Mouse (Mus musculus): Measurements from ENCODE around the gene Fgf22.
"Not testable (repeated sequence)": the region's sequence is repeated elsewhere in the genome, so short reads cannot be mapped to it uniquely, and the experiment has no call there.

The Fgf22 gene

DNA sequence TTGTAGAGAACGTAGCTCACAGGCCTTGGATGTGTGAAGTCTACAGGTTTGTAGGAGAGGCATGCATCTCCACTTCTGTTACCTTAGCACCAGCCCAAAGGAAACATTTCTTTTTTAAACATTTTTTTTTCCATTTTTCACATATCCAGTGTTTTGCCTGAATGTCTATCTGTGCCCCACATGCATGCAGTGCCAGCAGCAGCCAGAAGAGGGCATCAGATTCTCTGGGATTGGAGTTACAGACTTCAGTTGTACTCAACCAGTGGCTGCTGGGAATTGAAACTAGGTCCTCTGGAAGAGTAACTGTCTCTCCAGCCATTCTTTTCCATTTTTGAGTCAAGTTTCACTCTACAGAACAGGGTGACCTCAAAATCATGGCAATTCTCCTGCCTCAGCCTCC is 22.4 kb upstream of the Fgf22 start:
- in situ Hi-C loops (cut with MboI; ENCODE audit: low sequenced_read_pairs): no loop called here

DNA sequence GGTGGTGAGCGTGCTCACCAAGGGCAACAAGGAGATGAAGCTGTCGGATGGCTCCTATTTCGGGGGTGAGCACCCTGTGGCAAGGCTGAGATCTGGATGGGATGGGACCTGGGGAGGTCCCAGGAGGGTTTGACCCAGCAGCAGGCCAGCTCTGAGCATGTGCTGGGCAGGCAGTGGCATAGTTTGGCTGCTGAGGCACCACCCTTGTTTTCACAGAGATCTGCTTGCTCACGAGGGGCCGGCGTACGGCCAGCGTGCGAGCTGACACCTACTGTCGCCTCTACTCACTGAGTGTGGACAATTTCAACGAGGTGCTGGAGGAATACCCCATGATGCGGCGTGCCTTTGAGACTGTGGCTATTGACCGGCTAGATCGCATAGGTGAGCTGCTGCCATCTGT is 21.0 kb upstream of the Fgf22 start:
- in situ Hi-C loops (cut with MboI; ENCODE audit: low sequenced_read_pairs): no loop called here

DNA sequence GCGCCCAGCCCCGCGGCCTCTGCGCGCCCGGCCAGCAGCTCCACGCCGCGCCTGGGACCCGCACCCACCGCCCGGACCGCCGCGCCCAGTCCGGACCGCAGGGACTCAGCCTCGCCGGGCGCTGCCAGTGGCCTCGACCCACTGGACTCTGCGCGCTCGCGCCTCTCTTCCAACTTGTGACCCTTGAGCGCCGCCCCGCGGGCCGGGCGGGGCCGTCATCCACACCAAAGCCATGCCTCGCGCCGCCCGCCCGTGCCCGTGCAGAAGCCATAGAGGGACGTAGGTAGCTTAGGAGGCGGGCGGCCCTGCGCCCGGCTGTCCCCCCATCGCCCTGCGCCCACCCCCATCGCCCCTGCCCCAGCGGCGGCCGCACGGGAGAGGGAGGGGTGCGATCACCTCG is 19.5 kb upstream of the Fgf22 start:
- in situ Hi-C loops (cut with MboI; ENCODE audit: low sequenced_read_pairs): no loop called here

DNA sequence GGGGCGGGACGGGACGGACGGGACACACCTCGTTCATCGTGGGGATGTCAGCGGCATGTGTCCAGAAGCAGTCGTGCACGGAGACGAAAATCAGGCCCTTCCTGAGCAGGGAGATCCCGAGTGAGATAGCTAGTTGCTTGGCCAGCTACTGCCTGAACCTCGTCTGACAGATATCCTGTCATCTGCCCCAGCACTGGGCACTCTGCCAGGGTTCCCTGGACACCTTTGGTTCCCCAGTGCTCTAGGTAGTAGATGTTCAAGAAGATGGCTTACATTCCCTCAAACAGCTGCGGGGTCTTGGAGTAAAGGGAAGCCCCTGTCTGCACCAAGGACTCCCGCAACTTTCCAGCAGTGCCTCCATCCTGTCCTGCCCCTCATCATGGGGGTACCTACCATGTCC is 18.2 kb upstream of the Fgf22 start:
- in situ Hi-C loops (cut with MboI; ENCODE audit: low sequenced_read_pairs): no loop called here

GRCm38 (mm10) chr10:79738259-79738658 is 16.6 kb upstream of the Fgf22 start:
- in situ Hi-C loops (cut with MboI; ENCODE audit: low sequenced_read_pairs): no loop called here

DNA sequence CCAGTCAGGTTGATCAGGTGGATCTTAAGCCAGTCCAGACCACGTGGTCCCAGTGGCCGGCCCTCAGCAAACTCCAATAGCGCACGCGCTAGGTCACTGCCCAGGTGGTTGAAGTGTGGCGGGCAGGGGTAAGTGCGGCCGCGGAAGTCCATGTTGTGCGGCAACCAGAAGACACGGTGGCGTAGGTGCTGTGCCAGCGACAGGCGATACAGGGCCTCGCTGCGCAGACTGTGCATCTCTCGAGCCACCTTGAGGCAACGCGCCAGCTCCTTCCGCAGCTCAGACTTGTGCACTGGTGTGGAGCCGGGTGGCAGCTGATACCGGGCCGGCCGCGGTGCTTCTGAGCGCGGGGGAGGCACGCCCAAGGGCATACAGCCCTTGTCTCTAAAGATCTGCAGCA is 15.6 kb upstream of the Fgf22 start:
- in situ Hi-C loops (cut with MboI; ENCODE audit: low sequenced_read_pairs): no loop called here

DNA sequence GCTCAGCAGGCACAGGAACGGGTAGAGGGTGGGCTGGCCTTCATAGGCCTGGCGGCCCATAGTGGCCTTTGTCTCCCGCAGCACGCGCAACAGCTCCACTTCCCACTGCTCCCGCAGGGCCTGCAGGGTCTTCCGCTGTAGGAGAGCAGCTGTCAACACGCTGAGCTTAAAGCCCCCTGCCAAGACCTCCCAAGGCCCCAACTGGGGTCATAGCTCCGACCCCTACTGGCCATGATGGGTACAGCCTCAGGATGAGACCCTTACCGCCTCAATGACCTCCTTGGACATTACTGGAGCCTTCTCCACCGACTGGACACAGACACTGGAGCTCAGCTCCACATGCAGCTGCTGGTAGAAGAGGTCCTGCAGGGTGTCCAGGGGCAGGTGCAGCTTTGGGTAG is 14.0 kb upstream of the Fgf22 start:
- in situ Hi-C loops (cut with MboI; ENCODE audit: low sequenced_read_pairs): no loop called here

GRCm38 (mm10) chr10:79743161-79743560 is 11.7 kb upstream of the Fgf22 start:
- in situ Hi-C loops (cut with MboI; ENCODE audit: low sequenced_read_pairs): no loop called here

DNA sequence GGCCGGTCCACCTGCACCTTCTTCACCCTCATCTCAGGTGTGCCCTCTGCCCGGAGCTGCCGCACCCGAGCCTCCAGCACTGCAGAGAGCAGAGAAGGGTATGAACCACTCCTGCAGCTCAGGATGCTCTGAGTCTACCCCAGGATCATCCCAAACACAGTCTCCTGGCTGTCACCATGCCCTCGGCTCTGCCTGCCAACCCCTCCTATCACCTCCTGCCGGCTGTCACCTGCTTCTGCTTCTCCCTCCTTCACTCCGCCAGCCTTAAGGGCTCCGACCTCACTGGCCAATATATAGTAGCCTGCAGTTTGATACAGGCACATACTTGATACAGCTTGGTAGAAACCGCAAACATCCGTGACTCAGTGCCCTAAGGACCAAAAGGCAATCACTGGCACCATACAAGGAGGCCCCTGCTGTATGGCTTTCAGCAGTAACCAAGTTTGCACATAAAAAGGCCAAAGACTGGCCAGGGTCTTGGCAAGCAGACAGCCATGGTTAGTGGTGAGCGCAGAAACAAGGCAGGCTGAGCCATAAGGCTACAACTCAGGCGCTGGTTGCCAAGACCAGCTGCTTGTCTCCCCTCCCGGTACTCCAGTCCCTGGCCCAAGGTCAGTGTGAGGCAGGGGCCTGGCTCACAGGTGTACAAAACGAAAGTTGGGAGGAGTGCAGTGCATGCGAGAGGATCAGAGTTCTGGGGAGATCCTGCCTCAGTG is 11.1 kb upstream of the Fgf22 start:
- in situ Hi-C loops (cut with MboI; ENCODE audit: low sequenced_read_pairs): no loop called here

- in situ Hi-C loops (cut with MboI; ENCODE audit: low sequenced_read_pairs): no loop called here
Measured at GRCm38 (mm10) chr10:79745411-79745810, 9.5 kb upstream of the Fgf22 start.

- in situ Hi-C loops (cut with MboI; ENCODE audit: low sequenced_read_pairs): no loop called here
Measured at GRCm38 (mm10) chr10:79745898-79746773, 8.7 kb upstream of the Fgf22 start, which contains the start of gene Polrmt. TSS of gene Polrmt (minus strand) at chr10:79746581.

GRCm38 (mm10) chr10:79746774-79747151 is 8.1 kb upstream of the Fgf22 start:
- in situ Hi-C loops (cut with MboI; ENCODE audit: low sequenced_read_pairs): no loop called here

GRCm38 (mm10) chr10:79748496-79748895 is 6.4 kb upstream of the Fgf22 start:
- in situ Hi-C loops (cut with MboI; ENCODE audit: low sequenced_read_pairs): no loop called here

GRCm38 (mm10) chr10:79755854-79756253 is 978 bp downstream of the Fgf22 start:
- in situ Hi-C loops (cut with MboI; ENCODE audit: low sequenced_read_pairs): no loop called here

DNA sequence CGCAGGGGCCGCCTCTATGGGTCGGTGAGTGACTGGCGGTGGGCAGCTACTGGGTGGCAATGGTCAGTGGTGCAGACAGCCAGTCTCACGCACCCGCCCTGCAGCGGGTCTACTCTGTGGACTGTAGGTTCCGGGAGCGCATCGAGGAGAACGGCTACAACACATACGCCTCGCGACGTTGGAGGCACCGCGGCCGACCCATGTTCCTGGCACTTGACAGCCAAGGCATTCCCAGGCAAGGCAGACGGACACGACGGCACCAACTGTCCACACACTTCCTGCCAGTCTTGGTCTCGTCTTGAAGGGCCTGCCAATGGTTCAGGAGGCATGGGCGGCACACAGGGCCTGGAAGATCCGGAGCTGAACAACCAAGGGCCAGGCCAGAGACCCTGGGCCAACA is 1.8 kb downstream of the Fgf22 start:
- in situ Hi-C loops (cut with MboI; ENCODE audit: low sequenced_read_pairs): no loop called here

GRCm38 (mm10) chr10:79759675-79760074 is 4.8 kb downstream of the Fgf22 start:
- in situ Hi-C loops (cut with MboI; ENCODE audit: low sequenced_read_pairs): not testable (repeated sequence)

DNA sequence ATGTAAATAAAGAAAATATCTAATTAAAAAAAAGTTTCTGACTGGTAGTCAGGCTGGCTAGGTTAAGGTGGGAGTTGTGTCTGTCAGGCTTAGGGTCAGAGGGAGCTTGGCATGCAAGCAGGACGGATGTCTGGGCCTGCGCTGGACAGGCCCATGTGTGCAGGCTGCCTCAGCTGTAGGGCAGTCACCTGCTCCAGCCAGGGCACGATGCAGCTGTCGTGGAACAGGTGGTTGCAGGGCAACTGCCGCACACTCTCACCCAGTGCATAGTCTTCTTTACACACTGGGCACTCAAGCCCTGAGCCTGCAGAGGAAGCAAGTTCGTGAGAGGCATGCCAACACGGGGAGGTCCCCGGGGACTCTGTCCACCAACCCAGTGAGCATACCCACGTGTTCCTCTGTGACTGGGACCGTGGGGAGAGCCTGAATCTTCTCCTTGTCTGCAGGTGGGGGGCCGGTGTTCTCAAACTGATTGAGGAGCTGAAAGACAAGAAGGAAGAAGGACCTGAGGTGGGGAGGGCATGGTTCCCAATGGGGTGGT is 5.8 kb downstream of the Fgf22 start:
- in situ Hi-C loops (cut with MboI; ENCODE audit: low sequenced_read_pairs): no loop called here

- in situ Hi-C loops (cut with MboI; ENCODE audit: low sequenced_read_pairs): no loop called here
Measured at GRCm38 (mm10) chr10:79762875-79763274, 8.0 kb downstream of the Fgf22 start.

- in situ Hi-C loops (cut with MboI; ENCODE audit: low sequenced_read_pairs): no loop called here
Measured at GRCm38 (mm10) chr10:79764234-79764633, 9.4 kb downstream of the Fgf22 start.

DNA sequence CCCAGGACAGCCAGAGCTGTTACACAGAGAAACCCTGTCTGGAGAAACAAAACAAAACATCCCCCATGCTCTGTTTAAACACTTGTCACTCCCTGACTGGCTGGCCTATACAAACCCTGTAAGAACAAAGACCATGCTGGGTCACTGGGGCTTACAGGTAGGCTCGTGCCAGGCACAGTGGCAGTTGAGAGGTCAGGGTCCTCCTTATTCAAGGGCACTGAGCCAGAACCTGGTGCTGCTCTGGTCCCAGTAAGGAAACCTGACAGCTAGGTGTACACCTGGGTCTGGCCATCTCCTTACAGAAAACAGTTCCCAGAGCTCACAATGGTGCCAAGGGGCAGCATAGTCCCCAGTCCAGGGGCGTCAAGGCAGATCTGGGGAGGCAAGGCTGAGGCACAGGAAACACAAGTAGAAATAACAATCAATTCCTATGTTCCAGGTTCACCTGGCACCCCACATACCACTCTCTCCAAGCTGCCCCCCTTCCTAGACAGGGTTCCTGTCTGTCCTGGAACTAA is 10.4 kb downstream of the Fgf22 start:
- in situ Hi-C loops (cut with MboI; ENCODE audit: low sequenced_read_pairs): no loop called here

DNA sequence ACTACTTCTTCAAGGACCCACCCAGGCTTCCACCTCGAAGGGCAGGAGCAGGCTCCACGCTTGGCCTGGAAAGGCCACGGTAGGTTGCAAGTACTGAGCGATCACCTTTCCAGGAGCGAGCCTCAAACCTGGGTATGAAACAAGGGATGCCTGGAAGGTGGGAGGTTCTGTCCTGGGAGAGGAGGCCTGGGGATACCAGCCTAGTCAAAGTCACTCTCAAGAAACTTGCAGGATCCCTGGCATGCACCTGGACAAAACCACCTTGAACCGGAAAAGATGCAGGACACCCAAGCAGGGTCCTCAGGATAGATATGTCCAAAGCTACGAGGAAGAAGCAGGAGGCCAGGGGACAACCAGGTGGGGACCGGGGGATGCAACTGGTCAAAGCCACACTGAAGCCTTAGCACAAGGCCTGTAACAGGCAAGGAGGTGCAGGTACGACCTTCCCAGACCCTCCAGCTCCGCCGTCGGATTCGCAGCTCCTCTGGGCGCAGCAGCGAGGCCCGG is 11.2 kb downstream of the Fgf22 start:
- in situ Hi-C loops (cut with MboI; ENCODE audit: low sequenced_read_pairs): no loop called here

Measured in CH12F3 (cell line).